Mouse (Mus musculus) fat pad, adult 2 months (tissue): Measurements from ENCODE around the gene Slc16a13.

ENCODE experiments used
- DNase-seq: peaks from one replicate; pipeline ENCODE4 v3.0.0-alpha.2; 2011; ENCODE audit warnings: low read depth, low spot score; ENCODE audit errors: extremely low read depth

Gene Slc16a13

DNA sequence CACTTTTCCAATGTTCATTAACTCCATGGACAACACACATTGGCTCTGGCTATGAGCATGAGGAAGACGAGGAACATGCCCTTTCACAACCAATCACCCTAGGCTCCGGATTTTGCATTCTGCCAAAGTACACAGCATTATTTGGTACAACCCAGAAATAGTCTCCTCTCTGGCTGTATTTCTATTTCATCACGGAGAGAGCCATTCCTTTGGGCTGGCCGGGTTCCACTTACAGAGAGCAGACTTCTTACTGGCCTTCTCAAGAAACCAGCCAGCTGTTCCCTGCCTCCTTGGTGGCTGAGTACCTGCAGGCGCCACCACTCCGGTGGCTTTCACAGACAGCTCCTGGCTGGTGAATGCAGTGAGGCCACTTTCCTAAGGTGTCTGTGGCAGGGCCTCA is 8.4 kb downstream of the Slc16a13 start, which contains the start of gene Slc16a11:
TSS of gene Slc16a11 (plus strand) at position 330 of the 400 bp plus-strand sequence.
- DNase-seq, result peak; percentile 76

DNA sequence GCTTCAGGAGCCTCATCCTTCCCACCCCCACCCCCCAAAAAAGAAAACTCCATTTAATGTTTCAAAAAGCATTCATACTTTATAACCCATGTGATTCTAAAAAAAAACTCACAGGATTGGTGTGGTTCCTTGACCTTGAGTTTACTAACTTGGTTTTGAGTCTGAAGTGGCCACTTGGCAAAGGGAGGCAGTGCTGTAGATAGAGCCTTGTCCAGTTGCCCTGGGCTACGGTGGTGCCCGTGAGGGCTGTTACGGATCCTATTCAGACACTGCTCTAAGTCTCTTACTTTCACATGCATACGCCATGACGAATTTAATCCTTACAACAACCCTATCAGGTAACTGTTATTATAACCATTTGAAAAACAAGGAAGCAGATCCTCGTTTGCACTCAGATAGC is 8.9 kb downstream of the Slc16a13 start:
- DNase-seq, result no peak

DNA sequence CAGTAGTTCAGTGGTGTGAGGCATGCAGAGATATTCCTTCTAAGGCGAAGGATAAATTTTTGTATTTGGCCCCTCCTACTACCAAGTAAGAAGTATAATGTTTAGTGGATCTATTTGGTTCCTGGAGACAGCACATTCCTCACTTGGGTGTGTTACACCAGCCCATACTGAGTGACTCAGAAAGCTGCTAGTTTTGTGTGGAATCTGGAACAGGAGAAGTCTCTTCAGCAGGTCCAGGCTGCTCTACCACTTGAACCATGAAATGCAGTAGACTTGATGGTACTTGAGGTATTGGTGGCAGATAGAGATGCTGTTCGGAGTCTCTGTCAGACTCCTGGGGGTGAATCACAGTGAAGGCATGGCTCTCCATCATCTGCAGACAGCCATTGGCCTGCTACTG is 10.2 kb downstream of the Slc16a13 start:
- DNase-seq, result no peak

DNA sequence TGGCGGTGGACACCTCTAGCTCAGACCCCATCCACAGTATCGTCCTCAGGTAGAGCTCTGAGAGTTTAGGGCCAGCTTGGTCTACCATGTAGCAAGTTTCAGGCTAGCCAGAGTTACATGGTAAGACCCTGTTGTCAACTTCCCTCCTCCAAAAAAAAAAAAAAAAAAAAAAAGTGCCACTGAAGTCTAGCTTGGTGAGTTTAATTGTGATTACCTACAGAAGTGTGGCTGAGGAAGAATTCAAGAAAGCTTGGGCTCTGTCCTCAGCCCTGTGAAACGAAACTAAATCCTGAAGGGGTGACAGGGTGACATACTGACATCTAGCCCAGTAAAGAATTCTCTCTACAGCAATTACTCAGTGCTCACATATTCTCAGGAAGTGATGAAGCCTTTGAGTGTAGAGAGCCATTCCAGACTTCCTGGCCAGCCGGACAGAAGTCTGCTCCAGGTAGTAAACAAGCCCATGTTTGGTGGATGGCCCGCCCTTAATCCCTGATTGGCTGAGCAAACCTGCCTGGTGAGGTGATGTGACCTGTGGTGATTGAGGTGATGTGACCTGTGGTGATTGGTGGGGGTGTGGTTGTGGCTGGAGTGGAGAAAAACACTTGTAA is 12.0 kb downstream of the Slc16a13 start:
- no peak for DNase-seq

DNA sequence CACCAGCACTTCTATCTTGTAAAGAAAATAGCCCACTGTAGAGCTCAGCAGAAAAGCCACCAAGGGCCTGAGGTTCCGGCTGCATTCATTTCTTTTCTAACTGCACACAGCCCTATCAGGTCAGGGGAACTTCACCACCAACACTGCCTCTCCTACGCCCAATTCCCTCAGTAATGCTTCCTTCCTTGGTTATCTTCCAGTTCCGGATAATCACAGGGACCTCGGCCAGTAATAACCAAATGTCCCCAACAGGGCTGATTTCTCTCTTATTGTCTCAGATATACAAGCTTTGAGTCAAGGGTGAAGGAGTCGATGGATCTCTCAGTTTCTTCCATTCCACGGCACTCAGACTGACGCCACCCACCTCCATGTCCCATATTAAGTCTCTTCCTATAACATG is 13.6 kb downstream of the Slc16a13 start:
- no peak for DNase-seq

DNA sequence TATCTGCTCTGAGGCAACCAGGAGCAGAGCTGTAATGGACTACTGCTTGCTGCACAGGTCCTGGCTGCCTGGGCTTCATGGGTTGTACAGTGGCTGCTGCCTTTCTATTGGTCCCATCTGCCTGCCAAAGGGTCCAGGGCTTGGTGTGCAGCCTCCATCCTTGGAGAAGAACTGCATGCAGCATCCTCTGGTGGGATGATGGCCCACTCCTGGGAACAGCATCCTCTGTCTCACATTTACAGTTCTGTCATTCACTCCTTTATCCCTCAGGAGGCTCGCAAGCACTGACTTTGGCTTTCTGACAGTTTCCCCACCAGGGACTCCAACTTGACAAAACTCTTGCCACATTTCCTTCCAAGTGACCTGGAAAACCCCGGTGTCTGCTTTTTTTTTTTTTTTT is 14.1 kb downstream of the Slc16a13 start:
- DNase-seq, result no peak

DNA sequence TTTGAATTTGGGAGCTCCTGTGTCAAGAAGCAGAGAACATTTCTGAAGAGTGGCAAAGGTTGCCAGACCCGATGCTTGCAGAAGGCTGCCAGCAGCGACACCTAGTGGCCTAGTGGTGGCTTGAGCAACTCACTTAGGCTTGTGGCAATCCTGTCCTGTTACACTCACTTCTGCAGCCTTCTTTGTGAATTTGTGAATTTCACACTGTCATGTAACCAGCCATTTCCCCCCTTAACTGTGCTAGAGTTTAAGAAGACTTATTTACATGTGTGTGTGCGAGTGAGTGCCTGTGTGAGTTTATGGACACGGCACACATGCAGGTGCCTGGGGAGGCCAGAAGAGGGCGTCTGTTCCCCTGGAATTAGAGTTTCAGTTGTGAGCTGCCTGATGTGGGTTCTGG is 19.2 kb downstream of the Slc16a13 start:
- DNase-seq, result no peak

DNA sequence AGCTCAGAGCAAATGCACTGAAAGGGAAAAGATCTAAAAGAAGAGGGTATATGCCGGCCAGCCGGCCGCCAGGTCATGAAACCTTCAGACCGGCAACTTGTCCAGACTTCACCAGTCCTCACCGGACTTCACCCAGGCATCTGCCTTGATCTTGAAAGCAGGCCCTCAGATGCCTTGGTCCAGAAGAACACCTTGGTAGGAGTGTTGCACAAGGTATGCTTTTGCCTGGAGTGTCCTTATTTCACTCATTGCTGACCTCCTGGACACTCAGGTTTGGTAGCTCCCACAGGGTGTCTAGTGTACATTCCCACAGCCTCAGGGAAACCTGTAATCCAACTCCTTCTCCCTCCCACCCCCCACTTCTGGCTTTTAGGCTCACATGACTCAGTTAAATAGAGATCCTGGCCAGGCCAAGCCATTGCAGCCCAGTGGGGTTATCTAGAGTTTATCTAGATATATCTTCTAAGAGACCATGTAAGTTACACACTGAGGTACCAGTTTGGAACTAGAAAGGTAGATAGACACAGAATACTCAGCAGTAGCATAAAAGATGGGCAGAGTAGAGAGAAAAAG is 20.7 kb downstream of the Slc16a13 start:
- DNase-seq, result no peak

DNA sequence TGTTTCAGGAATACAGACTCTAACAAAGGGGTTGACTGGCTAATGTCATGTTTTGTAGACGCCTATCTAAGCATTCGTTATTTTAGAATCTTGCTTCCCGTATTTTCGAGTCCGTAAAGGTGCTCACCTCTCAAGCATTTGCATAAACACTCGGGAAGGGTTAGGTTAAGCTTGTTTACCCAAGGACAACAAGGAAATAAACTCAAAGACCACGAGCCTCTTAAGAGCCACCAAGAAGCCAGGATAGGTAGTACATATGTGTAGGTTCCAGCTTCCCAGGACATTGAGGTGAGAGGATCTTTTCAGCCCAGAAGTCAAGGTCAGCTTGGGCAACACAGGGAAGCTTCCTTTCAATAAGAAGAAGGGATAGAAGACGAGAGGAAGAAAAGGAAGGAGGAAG is 21.8 kb downstream of the Slc16a13 start:
- DNase-seq, result no peak

DNA sequence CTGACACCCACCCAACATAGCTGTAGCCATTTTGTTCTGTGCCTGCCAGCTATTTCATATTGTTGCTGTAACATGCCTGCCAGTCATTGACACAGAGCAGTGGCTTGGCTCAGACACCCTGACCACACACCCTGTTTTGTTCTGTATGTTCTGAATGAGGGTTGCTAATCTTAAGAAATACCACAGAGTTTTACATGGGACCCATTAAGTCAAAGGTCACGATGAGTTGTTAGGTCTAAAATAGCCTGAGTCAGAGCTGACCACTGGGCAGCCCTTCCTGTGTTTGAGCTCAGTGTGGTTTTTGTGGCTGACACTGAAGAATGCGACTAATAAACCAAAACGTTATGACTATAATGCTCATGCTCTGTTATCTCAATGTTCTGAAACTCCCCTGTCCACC is 22.5 kb downstream of the Slc16a13 start:
- no peak for DNase-seq

DNA sequence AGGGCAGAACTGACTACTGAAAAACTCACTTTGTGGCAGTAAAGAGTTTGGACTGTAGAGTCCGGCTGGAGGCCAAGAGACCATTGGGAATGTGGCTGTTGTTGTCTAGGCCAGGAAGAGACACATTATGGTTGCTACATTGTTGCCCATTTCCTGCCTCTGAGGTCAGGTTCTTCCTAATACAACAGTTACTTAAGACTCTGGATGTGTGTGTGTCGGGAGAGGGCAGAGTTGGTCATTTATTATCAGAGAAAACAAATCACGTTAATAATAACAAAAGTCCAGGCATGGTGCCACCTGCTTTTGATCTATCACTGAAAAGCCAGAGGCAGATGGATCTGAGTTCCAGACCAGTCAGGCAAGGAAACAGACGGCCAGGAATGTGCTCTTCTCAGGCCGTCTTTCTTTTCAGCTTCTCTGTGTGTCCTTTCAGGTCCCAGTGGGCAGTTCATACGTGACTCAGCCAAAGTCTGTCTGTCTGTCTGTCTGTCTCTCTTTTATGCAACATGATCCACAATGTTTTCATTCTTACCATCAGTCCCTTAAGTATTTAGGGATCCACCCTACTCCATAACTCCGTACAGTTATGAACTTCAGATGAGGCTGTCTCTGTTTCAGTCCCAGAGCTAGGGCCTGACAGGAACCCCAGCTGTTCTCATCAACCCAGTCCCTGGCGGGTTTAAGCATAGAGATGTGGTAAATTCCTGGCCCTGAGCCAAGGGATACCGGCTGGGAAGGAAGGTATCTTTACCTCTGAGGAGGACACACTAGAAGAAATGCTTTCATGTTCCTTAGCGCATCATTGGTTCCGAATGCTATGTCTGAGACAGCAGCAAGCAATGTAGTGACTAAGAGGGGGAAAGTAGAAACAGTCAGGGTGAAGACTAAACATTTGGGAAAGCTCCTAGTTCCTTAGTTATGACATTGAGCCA is 27.2 kb downstream of the Slc16a13 start:
- DNase-seq, result no peak

DNA sequence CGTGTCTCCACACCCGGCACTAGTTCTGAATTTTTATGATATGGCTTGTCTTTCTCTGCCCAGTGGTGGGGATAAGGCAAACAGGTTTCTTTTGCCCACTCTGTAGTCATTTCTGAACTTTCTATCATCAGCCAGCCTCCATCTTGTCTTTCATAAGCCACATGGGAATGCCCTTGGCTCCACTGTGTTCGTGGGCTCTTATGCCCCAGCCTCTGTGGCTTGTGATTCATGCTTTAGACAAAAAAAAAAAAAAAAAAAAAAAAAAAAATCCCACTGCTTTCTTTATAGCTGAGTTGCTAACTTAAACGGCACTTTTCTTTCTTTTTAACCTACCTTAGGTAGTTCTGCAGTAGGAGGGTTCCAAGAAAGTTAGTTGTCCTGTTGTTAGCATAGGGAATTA is 28.7 kb downstream of the Slc16a13 start:
- no peak for DNase-seq

DNA sequence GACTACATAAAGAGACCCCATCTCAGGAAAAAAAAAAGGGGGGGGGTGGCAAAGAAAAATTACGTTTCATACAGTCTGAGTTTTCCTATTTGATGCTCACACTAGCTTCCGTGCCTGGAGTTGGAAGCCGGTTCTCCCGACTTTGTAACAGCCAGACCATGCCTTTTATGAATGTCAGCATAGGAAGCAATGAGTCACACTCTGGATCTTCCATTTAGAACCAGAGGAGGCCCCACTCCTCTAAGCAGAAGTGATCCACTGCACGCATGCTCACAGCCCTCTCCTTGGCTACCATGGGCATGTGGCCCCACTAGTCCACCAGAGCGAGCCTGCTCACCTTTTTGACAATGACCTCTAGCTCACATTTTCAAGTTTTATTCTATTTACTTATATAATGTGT is 29.7 kb downstream of the Slc16a13 start:
- DNase-seq, result no peak

DNA sequence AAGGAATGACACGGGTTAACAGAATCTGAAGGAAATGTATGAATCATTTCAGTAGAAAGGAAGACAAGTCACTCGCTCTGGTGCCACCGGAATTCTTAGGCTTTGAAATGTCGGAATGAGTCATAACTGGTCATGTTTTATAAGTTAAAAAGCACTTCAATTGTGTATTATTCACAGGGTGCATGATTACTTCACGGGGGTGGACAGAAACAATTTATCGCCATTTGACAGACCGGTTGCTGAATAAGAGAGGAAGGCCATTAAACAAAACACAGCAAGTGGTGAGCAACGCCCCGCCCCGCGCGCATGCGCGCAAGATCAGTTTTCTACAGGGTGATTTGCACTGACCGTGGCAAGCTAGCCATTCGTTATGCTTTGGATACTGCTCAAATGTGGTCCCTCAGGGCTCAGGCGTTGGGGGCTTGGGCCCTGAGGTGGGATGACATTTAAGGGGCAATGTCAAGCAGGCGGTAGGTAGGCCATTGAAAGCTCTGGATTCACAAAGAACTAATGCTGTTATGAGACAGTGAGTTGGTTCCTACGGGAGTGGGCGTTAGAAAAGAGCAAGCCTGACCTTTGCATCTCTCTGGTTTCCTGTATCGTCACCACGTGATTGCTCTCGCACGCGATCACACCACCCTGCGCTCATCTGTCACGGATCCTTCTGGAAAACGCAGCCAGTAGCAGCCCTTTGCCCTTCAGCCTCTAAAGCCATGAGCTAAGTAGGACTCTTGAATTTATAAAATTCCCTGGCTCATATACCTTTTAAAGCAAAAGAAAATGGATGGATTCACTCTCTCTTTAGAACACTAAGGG is 31.3 kb downstream of the Slc16a13 start:
- DNase-seq, result no peak

DNA sequence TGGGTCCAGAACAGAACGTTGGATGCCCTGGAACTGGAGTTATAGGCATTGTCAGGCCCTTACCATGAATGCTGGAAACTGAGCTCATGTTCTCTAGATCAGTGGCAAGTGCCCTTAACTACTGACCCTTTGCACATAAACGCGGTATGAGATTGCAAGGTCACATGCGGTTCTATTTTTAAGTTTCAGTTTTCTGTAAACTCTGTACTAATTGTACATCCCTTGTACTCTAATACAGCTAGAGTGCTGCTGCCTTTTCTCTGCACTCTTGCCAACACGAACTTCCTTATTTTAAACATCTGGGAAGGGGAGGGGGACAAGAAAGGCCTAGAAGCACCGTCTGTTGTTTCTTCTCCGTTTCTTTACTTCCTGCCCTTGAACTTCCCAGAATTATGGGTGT is 35.7 kb downstream of the Slc16a13 start:
- no peak for DNase-seq

DNA sequence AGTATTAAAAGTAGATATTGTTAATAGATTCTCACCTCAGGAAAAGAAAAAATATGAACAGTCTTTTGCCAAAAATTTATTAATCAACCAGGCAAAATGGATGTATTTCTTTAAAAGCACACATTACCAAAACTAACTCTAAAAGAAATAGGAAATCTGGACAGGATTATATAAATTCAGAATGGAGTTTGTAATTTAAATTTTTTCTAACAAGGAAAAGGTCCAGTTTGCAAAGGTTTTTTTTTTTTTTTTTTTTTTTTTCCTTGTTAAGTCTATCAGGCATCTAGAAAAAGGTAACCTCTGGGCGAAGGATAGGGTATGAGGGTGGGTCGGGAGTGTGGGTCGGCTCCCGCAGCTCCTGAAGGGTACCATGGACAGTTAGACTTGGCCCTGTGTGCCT is 40.4 kb downstream of the Slc16a13 start:
- no peak for DNase-seq

DNA sequence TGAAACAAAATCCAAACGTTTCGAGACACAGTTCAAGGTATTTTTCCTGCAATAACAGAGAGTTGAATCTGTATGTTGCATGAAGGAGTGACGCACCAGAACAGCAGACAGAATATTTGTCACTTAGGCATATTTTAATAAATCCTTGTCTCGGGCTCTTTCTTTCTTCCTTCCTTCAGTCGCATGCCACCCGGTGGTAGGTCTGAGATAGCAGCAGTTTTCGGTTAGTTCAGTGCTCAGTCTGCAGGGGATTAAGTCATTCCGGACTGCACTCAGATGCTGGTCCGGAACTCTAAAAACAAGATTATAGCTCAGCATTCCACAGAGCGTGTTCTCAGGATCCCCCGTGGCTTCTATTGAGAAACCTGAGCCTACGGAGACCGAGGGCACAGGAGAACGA is 41.5 kb downstream of the Slc16a13 start:
- DNase-seq, result no peak

DNA sequence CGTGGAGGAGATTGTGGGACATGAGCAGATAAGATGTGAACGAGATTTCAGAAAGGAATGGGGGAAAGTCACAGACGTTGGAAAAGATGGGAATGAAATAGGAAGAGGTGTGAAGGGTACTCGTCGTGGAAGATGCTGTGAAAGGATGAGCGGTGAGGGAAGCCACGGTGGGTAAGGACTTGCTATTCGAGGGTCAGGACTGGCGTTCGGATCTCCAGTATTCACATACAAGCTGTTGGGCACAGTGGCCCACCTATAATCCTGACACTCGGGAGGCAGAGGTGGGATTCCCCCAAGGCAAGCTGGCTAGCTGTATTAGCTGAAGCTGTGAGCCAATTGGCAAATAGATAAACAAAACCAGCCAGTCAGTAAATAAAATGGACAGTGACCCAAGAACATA is 42.1 kb downstream of the Slc16a13 start:
- no peak for DNase-seq

DNA sequence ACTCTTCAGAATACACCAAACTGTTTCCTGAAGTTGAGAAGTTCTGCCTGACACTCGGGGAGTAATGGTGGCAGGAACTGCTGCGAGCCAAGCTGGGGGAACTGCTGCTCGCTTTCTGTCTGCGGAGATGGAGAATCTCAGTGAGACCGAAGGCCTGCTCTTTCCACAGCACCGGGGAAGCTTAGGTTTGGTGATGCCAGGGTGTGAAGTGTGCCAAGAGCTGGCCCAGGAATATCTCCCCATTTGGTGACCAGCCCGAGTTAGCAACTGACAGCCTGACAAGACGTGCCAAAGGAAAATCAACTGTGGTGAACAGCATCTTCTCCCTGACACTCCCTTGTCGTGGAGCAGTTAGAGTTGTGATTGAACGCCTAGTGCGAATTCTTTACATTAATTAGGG is 42.6 kb downstream of the Slc16a13 start:
- DNase-seq, result no peak

DNA sequence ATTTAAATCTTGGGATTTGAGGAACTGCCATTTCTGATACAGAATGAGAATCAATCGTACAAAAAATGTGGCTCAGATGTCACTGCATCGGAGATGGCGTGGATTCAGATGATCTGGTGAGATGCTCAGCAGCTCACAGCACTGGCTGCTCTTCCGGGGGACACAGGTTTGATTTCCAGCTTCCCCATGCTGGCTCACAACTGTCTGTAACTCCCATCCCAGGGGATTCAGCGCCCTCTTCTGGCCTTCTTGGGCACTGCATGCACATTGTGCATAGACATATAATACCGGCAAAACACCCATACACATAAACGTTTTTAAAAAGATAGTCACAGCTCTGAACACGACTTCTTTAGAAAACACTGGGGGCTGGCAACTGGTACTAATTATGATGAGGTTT is 43.2 kb downstream of the Slc16a13 start:
- no peak for DNase-seq

DNA sequence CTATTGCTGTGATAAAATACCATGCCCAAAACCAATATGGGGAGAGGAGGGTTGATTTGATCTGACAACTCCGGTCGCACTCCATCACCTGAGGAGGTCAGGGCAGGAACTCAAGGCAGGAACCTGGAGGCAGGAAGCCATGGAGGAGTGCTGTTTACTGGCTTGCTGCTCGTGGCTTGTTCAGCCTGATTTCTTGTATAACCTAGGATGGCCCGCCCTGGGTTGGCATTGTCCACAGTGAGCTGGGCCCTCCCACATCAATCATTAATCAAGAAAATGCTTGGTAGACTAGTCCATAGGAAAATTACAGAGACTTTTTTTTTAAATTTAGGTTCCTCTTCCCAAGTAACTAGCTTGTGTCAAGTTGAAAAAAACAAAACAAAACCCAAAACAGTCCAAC is 46.4 kb downstream of the Slc16a13 start:
- no peak for DNase-seq
